Mouse (Mus musculus) forebrain, embryonic 14.5 days (tissue): ENCODE results near the gene Hist1h4a. TPM values are rescaled to one million over a fixed set of nuclear protein-coding genes. Genes with fewer than 3 reads are reported as not detected.

Source experiments
- ATAC-seq: fragments of 200-750 bp; cut with Nextera tagmentation; 2 replicates; pipeline ENCODE4 v1.8.0; 2017; ENCODE audit warnings: mild to moderate bottlenecking, moderate library complexity
- DNase-seq: peaks from one replicate; pipeline ENCODE4 v3.0.0-alpha.2; 2015; ENCODE audit warnings: low spot score
- H3K27ac ChIP-seq: fragments of 300-500 bp; sonication (generic); 2 replicates; pipeline ENCODE4 v1.5.1; 2014; ENCODE audit warnings: low read depth, mild to moderate bottlenecking, control low read depth, low read length, moderate library complexity
- H3K27me3 ChIP-seq: fragments of 300-500 bp; sonication (generic); replicated peaks from 2 replicates; pipeline ENCODE4 v1.6.1; 2014; ENCODE audit warnings: low read length, control low read depth, mixed read lengths; ENCODE audit not compliant: control insufficient read depth, insufficient read depth
- H3K36me3 ChIP-seq: fragments of 300-500 bp; sonication (generic); 2 replicates; pipeline ENCODE4 v1.6.1; 2014; ENCODE audit warnings: low read length, control low read depth; ENCODE audit not compliant: control insufficient read depth, insufficient read depth
- H3K4me1 ChIP-seq: fragments of 300-500 bp; sonication (generic); 2 replicates; pipeline ENCODE4 v1.6.1; 2014; ENCODE audit warnings: antibody characterized with exemption, low read length, control low read depth; ENCODE audit not compliant: control insufficient read depth, insufficient read depth
- H3K4me2 ChIP-seq: fragments of 300-500 bp; sonication (generic); 2 replicates; pipeline ENCODE4 v1.6.1; 2014; ENCODE audit warnings: mild to moderate bottlenecking, control low read depth, low read length
- H3K4me3 ChIP-seq: fragments of 300-500 bp; sonication (generic); 2 replicates; pipeline ENCODE4 v1.5.1; 2014; ENCODE audit warnings: low read depth, low read length, control low read depth
- H3K9ac ChIP-seq: fragments of 300-500 bp; sonication (generic); 2 replicates; pipeline ENCODE4 v1.6.1; 2014; ENCODE audit warnings: mild to moderate bottlenecking, low read length, control low read depth, moderate library complexity
- H3K9me3 ChIP-seq: fragments of 300-500 bp; sonication (generic); replicated peaks from 2 replicates; pipeline ENCODE4 v1.6.1; 2016; ENCODE audit warnings: low read length, control low read depth, mixed read lengths; ENCODE audit not compliant: control insufficient read depth
- WGBS: fragments of 180-500 bp; shearing (Covaris S2); extraction: QIAGEN DNeasy Blood & Tissue Kit; methylation state at CpG from one replicate; pipeline ENCODE4 v1.1.7; 2014; 5-methylcytosine and 5-hydroxymethylcytosine counted together
- polyA plus RNA-seq: library from polyadenylated mRNA; unstranded; fragments of >200 nt; fragmentation: Nextera tagmentation; extraction: Ambion mirVana; gene quantifications from 2 replicates; pipeline ENCODE4 v1.2.1, GENCODE M21; 2014

The Hist1h4a gene
- polyA plus RNA-seq, 1 experiment from 2014 or later = 0.97 TPM

DNA sequence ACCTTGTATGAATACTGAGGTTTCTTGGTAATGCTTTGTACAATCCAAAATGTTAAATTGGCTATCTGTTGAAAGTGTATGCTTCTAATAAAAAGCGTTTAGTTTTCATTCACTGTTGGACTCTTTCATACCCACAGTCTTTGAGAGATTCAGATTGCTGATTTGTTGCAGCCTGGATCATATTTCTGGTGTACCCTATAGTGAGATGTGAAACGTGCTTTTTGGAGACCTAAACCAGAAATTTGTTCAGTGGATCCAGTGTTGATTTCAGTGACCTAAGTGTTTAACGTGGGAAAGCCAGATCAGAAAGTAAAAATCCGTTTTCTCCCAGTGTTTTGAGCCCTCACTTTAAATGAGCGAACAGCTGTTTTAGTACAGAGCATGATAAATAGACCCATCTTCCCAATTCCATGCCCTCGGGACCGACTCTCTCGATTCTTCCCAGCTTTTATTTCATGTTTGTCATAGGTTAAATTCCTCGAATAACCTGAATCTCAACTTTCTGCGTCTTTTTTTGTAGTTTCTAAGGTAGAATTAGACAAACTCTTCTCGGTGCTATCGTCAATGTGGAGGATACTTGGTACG, 20.7 kb downstream of the Hist1h4a start:
- Histone ChIP-seq H3K9me3 (no peaks in the 10 kb centered on the region), H3K27me3 (no peaks in the 10 kb centered on the region), H3K27ac (peak overlapping the region; percentile 95; the same call in 1 of the 2 replicates), H3K36me3 (no peaks in the 10 kb centered on the region), H3K9ac (peak overlapping the region; percentile 76), H3K4me2 (peak overlapping the region; percentile 77), H3K4me3 (peak overlapping the region; percentile 44), H3K4me1 (peaks cover 6% of the 10 kb centered on the region; the same call in 1 of the 2 replicates)
- WGBS = 41% methylated on average over 13 of the region's 13 CpGs
- no peak for ATAC-seq
- DNase-seq = no peak

DNA sequence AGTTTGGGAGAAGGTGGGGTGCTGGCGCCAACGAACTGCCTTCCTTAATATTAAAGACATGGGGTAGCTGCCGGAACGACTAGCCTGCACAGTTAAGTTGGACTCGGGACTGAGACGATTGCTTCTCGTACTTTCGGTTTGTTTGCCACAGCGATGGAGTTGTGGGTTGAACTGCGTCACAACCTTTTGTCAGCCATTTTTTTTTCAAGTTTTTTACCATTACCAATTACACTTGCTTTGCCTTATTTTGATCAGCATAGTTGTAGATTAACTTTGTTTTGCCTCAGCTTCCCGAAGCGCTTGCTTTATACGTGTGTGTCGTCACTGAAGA, 21.1 kb downstream of the Hist1h4a start:
- Histone ChIP-seq H3K9ac (peak overlapping the region; percentile 76), H3K36me3 (no peaks in the 10 kb centered on the region), H3K4me2 (peak overlapping the region; percentile 77), H3K27me3 (no peaks in the 10 kb centered on the region), H3K27ac (peak overlapping the region; percentile 95), H3K4me3 (peak overlapping the region; percentile 44), H3K9me3 (no peaks in the 10 kb centered on the region), H3K4me1 (peaks cover 6% of the 10 kb centered on the region; the same call in 1 of the 2 replicates)
- under 1% methylated on average over 14 of the region's 14 CpGs for WGBS
- DNase-seq = no peak
- ATAC-seq = no peak; the same call in 1 of the 2 replicates

DNA sequence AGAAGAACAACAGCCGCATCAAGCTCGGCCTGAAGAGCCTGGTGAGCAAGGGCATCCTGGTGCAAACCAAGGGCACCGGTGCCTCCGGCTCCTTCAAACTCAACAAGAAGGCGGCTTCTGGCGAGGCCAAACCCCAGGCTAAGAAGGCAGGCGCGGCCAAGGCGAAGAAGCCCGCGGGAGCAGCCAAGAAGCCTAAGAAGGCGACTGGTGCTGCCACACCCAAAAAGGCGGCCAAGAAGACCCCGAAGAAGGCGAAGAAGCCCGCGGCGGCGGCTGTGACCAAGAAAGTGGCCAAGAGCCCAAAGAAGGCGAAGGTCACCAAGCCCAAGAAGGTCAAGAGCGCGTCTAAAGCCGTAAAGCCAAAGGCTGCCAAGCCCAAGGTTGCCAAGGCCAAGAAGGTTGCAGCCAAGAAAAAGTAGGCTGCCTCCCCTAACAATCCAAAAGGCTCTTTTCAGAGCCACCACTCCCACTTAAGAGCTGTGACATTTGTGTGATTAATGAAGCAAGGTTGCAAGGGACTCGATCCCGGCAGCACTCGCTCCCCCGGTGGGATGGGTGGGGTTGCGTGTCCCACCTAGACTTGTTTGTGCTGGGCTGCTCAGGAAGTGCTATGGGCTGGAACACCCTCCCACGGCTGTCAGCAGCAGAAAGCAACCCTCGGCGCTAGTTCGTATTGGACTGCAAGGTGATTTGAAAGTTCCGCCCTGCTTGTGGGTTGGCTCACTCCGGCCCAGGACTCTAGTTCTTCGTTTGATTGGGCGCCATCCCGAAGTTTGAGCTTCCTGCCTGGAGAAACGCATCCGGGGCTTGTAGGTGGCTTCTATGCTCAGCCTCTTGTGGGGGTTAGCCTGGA, 21.7 kb downstream of the Hist1h4a start:
- H3K27me3 ChIP-seq = no peaks in the 10 kb centered on the region
- peak overlapping the region; percentile 77 for H3K4me2 ChIP-seq
- WGBS = under 1% methylated on average over 39 of the region's 39 CpGs
- ATAC-seq (peak; percentile 88), DNase-seq (peak; percentile 96)
- H3K4me1 ChIP-seq = peaks cover 6% of the 10 kb centered on the region; the same call in 1 of the 2 replicates
- peak overlapping the region; percentile 44 for H3K4me3 ChIP-seq
- peak overlapping the region; percentile 95 for H3K27ac ChIP-seq
- no peaks in the 10 kb centered on the region for H3K36me3 ChIP-seq
- H3K9ac ChIP-seq = peak overlapping the region; percentile 76
- no peaks in the 10 kb centered on the region for H3K9me3 ChIP-seq

DNA sequence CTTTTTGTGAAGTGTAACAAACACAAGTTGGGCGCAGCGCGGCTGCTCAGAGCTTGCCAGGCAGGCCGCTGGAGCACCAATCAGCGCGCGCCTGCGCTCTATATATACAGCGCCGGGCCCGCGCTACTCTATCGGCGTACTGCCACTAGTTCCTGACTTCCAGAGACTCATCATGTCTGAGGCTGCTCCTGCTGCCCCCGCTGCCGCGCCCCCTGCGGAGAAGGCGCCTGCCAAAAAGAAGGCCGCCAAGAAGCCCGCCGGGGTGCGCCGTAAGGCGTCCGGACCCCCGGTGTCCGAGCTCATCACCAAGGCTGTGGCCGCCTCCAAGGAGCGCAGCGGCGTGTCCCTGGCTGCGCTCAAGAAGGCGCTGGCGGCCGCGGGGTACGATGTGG, 22.4 kb downstream of the Hist1h4a start, which contains the start of gene Hist1h1c:
Hist1h1c (plus strand) TSS at position 132 of the 392 bp plus-strand sequence.
- Histone ChIP-seq H3K9me3 (no peaks in the 10 kb centered on the region), H3K4me2 (peak within 1 kb of the TSS; percentile 77), H3K9ac (peak within 1 kb of the TSS; percentile 76), H3K4me3 (peak within 1 kb of the TSS; percentile 44), H3K4me1 (peaks cover 6% of the 10 kb centered on the region; the same call in 1 of the 2 replicates), H3K36me3 (no peaks in the 10 kb centered on the region), H3K27ac (peak within 1 kb of the TSS; percentile 95), H3K27me3 (no peaks in the 10 kb centered on the region)
- ATAC-seq (peak; percentile 97), DNase-seq (peak; percentile 96)
- WGBS = under 1% methylated on average over 31 of the region's 38 CpGs

DNA sequence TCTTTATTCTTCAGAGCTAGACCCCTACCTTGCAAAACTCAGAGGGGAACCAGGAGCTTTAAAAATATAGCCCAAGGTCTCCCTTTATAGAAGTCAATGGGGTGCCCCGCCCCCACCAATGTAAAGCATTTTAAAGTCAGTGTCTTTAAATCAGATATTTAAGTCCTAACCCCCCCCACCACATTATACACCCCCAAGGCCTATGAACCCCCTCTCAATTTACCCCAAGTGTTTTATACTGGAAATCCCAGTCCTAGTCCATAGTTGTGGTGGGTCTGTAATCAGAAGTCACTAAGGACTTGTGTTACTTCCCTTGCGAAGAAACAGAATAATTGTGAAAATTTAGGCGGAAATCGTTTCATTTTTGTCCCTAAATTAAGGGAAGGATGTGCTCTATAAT, 23.0 kb downstream of the Hist1h4a start:
- Histone ChIP-seq H3K4me2 (peak overlapping the region; percentile 77), H3K27me3 (no peaks in the 10 kb centered on the region), H3K9me3 (no peaks in the 10 kb centered on the region), H3K9ac (peak overlapping the region; percentile 76; the same call in 1 of the 2 replicates), H3K4me1 (peaks cover 6% of the 10 kb centered on the region; the same call in 1 of the 2 replicates), H3K36me3 (no peaks in the 10 kb centered on the region), H3K27ac (peak overlapping the region; percentile 45; the same call in 1 of the 2 replicates), H3K4me3 (no peak overlapping the region)
- 21% methylated on average over 4 of the region's 4 CpGs for WGBS
- ATAC-seq (no peak), DNase-seq (peak; percentile 42)

DNA sequence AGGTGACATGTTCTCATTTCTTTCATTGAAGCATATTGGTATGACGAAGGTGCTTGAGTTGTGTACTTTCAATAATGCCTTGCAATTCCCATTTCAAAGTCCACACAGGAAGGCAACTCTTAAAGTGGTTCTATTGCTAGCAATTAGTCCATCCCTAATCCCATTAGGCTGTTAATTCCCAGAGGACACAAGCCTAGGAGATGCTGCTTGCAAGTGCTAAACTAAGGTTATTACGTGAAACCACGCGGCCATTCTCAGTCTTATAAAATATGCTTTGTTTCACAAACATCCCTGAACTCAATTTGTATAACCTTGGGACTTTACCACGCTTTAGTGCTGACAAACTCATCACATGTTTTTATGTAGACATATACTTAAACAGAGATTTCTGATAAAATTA, 23.9 kb downstream of the Hist1h4a start:
- no peak for DNase-seq
- Histone ChIP-seq H3K9ac (no peak overlapping the region), H3K4me2 (no peak overlapping the region), H3K27me3 (no peaks in the 10 kb centered on the region), H3K27ac (no peak overlapping the region), H3K9me3 (no peaks in the 10 kb centered on the region), H3K4me3 (no peak overlapping the region), H3K4me1 (peaks cover 6% of the 10 kb centered on the region; the same call in 1 of the 2 replicates), H3K36me3 (no peaks in the 10 kb centered on the region)
- 82% methylated on average over 5 of the region's 5 CpGs for WGBS
- no peak for ATAC-seq

DNA sequence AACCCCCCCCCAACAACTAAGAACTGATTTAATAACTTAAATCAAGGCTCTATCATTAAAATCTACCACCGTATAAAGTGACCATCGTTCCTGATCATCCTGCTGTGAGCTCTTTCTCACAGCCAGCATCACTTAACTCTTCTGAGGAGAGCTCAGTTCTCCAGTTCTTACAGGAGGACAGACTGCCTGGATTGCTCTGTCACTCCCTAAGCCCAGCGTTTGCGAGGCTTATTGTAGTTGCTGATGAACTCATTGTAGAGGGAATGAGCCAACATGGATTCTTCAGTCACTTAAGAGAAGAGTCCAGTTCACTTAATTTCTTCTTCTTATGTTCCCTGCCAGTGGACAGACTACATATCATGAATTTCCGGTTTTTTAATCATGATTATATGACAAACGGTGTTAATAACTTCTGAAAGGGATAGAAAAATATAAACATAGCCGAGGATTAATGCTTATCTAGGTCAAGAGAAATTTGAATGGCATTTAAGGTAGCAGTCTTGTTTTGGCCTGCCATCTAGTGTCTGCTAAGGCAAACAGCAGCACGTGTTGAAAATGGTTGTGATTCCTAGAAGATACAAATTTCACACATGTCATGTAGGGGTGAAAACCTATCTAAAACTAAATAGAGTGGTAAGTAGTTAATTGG, 28.8 kb downstream of the Hist1h4a start:
- H3K9ac ChIP-seq = no peak overlapping the region
- H3K4me1 ChIP-seq = no peaks in the 10 kb centered on the region
- WGBS = 23% methylated on average over 8 of the region's 8 CpGs
- no peak overlapping the region for H3K27ac ChIP-seq
- peak; percentile 55; the same call in 1 of the 2 replicates for ATAC-seq
- no peaks in the 10 kb centered on the region for H3K9me3 ChIP-seq
- DNase-seq = peak; percentile 75
- H3K4me3 ChIP-seq = no peak overlapping the region
- no peak overlapping the region for H3K4me2 ChIP-seq
- H3K36me3 ChIP-seq = no peaks in the 10 kb centered on the region
- no peaks in the 10 kb centered on the region for H3K27me3 ChIP-seq

DNA sequence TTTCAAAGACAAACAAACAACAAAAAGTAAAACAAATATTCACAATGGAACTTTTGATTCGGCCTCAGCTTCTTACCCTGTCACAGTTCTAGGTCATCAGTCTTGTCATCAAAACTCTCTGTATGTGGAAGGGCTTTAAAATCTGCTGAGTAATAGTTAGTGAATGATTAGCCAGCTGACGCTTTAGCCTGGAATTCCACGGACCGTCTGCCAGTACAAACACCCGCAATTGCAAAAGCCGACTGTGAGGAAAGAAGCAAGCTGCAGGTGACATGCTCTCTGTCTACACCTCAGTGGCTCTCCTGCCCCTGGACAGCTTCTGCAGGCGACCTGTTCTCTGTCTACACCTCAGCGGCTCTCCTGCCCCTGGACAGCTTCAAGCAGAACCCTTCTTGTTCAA, 30.6 kb downstream of the Hist1h4a start:
- Histone ChIP-seq H3K4me2 (no peak overlapping the region), H3K27ac (no peak overlapping the region), H3K9ac (no peak overlapping the region), H3K36me3 (no peaks in the 10 kb centered on the region), H3K9me3 (no peaks in the 10 kb centered on the region), H3K27me3 (no peaks in the 10 kb centered on the region), H3K4me3 (no peak overlapping the region), H3K4me1 (no peaks in the 10 kb centered on the region)
- DNase-seq (no peak), ATAC-seq (no peak)
- WGBS = 59% methylated on average over 8 of the region's 8 CpGs
